ENCODE assay signal across 8 mouse cellular contexts in genomic region chr3:135211805-135212657, GRCm38 (mm10). TPM values are rescaled to one million over a fixed set of nuclear protein-coding genes. Genes with fewer than 3 reads are reported as not detected.
DNase-seq lines count a peak whose midpoint lies in the region; ATAC-seq lines count a peak whose summit lies in the region.

Cenpe (plus strand) TSS chr3:135212537.

- 5% methylated on average over 29 of the region's 29 CpGs for WGBS in heart, embryonic 14.5 days
- WGBS in liver, embryonic 13.5 days (ENCODE audit: insufficient replicate concordance), result 8% methylated on average over 29 of the region's 29 CpGs
- 2% methylated on average over 29 of the region's 29 CpGs for WGBS in stomach, embryonic 16.5 days

- peak within 1 kb of the TSS; percentile 76 to 80 for H3K4me3 ChIP-seq in heart, embryonic 14.5 days (ENCODE audit: control insufficient read depth in 1 of 2, insufficient read depth in 1 of 2, low read depth in 1 of 2, low read length in 2 of 2)
- H3K4me3 ChIP-seq in liver, embryonic 13.5 days (replicated peaks), result peak within 1 kb of the TSS; percentile 97
- peak within 1 kb of the TSS; percentile 90 for H3K4me3 ChIP-seq in stomach, embryonic 16.5 days (replicated peaks; ENCODE audit: low read length)

- DNase-seq in c-Kit-negative CD71-positive TER-119-positive erythroid progenitor cells, embryonic 14.5 days (ENCODE audit: low read depth, low spot score), result peak; percentile 90
- DNase-seq in fibroblast of lung, adult 2 months (ENCODE audit: low read depth), result peak; percentile 65
- DNase-seq in kidney, postnatal 14 days, result peak; percentile 93
- peak; percentile 85 for DNase-seq in liver, embryonic 13.5 days
- peak; percentile 94 for DNase-seq in neural tube, embryonic 10.5 days (ENCODE audit: extremely low spot score, low spot score)

- peak; percentile 95 for ATAC-seq in CD4-positive, CD25-positive, alpha-beta regulatory T cell, adult 4 months
- peak; percentile 87 for ATAC-seq in heart, embryonic 14.5 days (ENCODE audit: insufficient number of reproducible peaks, insufficient read depth, low FRiP score, low read depth)
- ATAC-seq in liver, embryonic 13.5 days (ENCODE audit: low read depth), result peak; percentile 89
- peak; percentile 94 for ATAC-seq in stomach, embryonic 16.5 days (ENCODE audit: insufficient read depth, low FRiP score)

- peaks cover 2 to 13% of the 10 kb centered on the region in 2 experiments; a peak in 3 of 4 replicates for H3K4me1 ChIP-seq in heart, embryonic 14.5 days (ENCODE audit: control insufficient read depth in 2 of 2, insufficient read depth in 2 of 2, low read length in 2 of 2)
- H3K4me1 ChIP-seq in liver, embryonic 13.5 days (replicated peaks), result peaks cover 19% of the 10 kb centered on the region
- peaks cover 10% of the 10 kb centered on the region; the same call in 1 of the 2 replicates for H3K4me1 ChIP-seq in stomach, embryonic 16.5 days (ENCODE audit: control insufficient read depth, insufficient read depth, low read length)

- peaks cover 25% of the 10 kb centered on the region for H3K36me3 ChIP-seq in heart, embryonic 14.5 days (ENCODE audit: control insufficient read depth, insufficient read depth, low read length)
- H3K36me3 ChIP-seq in liver, embryonic 13.5 days, result peaks cover 22% of the 10 kb centered on the region
- peaks cover 3% of the 10 kb centered on the region; the same call in 1 of the 2 replicates for H3K36me3 ChIP-seq in stomach, embryonic 16.5 days (ENCODE audit: control insufficient read depth, insufficient read depth, low read length)

- H3K4me2 ChIP-seq in heart, embryonic 14.5 days (ENCODE audit: low read length), result peak within 1 kb of the TSS; percentile 78
- H3K4me2 ChIP-seq in liver, embryonic 13.5 days, result peak within 1 kb of the TSS; percentile 78
- H3K4me2 ChIP-seq in stomach, embryonic 16.5 days (ENCODE audit: low read depth, low read length), result peak within 1 kb of the TSS; percentile 66

- H3K9ac ChIP-seq in heart, embryonic 14.5 days (ENCODE audit: low read length), result peak within 1 kb of the TSS; percentile 80
- peak within 1 kb of the TSS; percentile 93 for H3K9ac ChIP-seq in liver, embryonic 13.5 days
- H3K9ac ChIP-seq in stomach, embryonic 16.5 days (ENCODE audit: low read length), result peak within 1 kb of the TSS; percentile 81

- peak within 1 kb of the TSS; percentile 73 to 75 for H3K27ac ChIP-seq in heart, embryonic 14.5 days (replicated peaks in 1 of 2; ENCODE audit: control insufficient read depth in 1 of 2, insufficient read depth in 1 of 2, low read depth in 2 of 2, low read length in 2 of 2)
- peak within 1 kb of the TSS; percentile 80 for H3K27ac ChIP-seq in liver, embryonic 13.5 days
- H3K27ac ChIP-seq in stomach, embryonic 16.5 days (ENCODE audit: low read length), result peak within 1 kb of the TSS; percentile 75

- H3K9me3 ChIP-seq in heart, embryonic 14.5 days (ENCODE audit: control insufficient read depth, low read length), result no peaks in the 10 kb centered on the region
- no peaks in the 10 kb centered on the region for H3K9me3 ChIP-seq in liver, embryonic 13.5 days (replicated peaks)
- H3K9me3 ChIP-seq in stomach, embryonic 16.5 days (replicated peaks; ENCODE audit: control insufficient read depth, low read length), result no peaks in the 10 kb centered on the region

- H3K27me3 ChIP-seq in heart, embryonic 14.5 days (ENCODE audit: control insufficient read depth, insufficient read depth, low read length), result no peaks in the 10 kb centered on the region
- no peaks in the 10 kb centered on the region for H3K27me3 ChIP-seq in liver, embryonic 13.5 days
- H3K27me3 ChIP-seq in stomach, embryonic 16.5 days (ENCODE audit: control insufficient read depth, insufficient read depth, low read length), result no peaks in the 10 kb centered on the region

RNA-seq across cellular contexts. Expression of gene Cenpe, which starts in this region (rescaled TPM):
- polyA plus RNA-seq in CD4-positive, CD25-positive, alpha-beta regulatory T cell, adult 4 months (2017; shearing (Covaris generic)), result 1 to 10 TPM; 2.4 to 3.8 TPM
- 19.4 and 20.0 TPM in 2 replicates for polyA plus RNA-seq in heart, embryonic 14.5 days (2014; fragmentation: Nextera tagmentation; extraction: Ambion mirVana)
- 20.7 and 26.1 TPM in 2 replicates for polyA plus RNA-seq in liver, embryonic 13.5 days (2015; fragmentation: Nextera tagmentation; extraction: Ambion mirVana)
- polyA plus RNA-seq in stomach, embryonic 16.5 days (2015; fragmentation: Nextera tagmentation; extraction: Ambion mirVana), result 18.4 and 20.4 TPM in 2 replicates

Comparison
In these comparisons a context has a peak if more than half of its experiments do, and no peak if none do; other contexts are left out.
1. Peak in every context shown above with its lines: DNase-seq, ATAC-seq, H3K4me3 ChIP-seq and H3K27ac ChIP-seq.